Mouse (Mus musculus): ENCODE results near the gene Gm20388.

Gene Gm20388

DNA sequence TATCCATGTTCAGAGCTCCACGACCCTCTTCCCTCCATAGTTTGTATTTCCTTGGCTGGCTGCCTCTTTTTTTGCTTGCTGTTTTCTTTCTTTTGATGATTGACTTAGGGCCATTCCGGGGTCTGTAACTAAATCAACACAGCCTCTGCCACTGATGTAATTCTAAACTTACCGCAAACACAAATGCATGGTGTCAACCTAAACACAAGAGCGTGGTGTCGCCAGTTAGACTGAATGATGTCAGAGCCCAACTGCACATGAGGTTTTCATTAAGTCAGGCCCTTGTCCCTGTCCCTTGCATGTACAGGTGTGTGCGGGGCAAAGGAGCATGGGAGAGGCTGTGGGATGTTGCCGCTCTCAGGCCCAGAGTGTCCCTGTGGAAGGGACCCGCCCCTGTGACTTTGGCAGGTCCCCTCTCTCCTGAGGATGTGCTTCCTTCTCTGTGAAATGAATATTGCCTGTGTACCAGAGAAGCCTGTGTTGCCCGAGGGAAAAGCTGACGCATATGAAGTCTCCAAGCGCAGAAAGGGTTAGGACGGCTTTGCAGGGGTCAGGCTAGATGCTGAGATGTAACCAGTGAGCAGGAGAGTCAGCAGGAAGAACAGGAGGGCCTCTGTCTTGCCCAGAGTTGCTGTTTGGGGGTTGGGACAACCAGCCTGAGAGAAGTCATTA is 3789.9 kb downstream of the Gm20388 start:
- no peak for DNase-seq

DNA sequence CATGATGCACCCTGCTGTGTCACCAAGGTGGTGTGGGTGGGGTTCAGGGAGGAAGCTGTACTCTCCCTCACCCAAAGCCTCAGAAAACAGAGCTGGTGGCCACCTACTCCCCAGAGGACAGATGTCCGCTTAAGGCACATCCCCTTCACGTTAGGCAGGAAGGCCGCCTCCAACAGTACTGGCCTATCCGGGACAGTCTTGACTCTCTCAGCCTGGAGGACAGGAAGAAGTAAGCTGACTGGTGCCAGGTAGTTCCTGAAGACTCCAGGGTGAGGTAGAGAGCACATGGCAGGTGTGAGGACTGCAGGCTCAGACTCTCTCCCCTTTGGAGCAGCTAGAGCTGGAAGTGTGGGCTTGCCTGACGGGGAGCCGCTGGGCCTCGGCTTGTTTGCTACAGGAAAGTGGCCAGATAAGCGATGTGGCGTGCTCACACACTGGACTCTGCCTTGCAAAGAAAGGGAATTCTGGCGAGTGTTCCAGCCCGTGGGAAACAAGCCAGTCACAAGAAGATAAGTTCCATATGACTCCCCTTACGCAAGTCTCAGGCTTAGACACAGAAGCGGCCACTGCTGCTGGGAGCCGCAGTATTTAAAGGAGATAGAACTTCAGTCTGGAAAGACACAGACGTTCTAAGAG is 3791.4 kb downstream of the Gm20388 start:
- peak; percentile 70 for DNase-seq

GRCm38 (mm10) chr8:123705376-123705775 is 3794.7 kb downstream of the Gm20388 start:
- DNase-seq: no peak

- DNase-seq: no peak
These were observed 3796.5 kb downstream of the Gm20388 start for GRCm38 (mm10) chr8:123707137-123707536.

- DNase-seq: no peak
These were observed 3798.1 kb downstream of the Gm20388 start for GRCm38 (mm10) chr8:123708729-123709128.

DNA sequence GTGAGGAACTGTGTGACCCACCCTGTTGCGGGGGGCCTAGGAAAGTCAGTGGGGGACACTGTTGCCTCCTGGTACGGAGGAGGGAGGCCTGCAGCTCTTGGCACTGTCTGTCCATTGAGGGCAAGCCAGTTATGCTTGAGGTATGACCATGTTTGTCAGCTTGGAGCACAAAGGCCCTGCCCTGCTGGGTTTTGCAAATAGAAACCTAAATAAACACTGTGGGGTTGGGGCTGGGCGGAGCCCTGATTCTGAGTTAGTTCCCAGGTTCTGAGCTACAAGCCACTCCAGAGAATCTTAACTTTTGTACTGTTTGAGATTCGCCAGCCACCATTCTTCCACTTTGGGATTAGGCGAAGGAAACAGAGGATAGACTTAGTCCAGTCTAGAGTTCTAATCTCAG is 3799.7 kb downstream of the Gm20388 start:
- DNase-seq: no peak

DNA sequence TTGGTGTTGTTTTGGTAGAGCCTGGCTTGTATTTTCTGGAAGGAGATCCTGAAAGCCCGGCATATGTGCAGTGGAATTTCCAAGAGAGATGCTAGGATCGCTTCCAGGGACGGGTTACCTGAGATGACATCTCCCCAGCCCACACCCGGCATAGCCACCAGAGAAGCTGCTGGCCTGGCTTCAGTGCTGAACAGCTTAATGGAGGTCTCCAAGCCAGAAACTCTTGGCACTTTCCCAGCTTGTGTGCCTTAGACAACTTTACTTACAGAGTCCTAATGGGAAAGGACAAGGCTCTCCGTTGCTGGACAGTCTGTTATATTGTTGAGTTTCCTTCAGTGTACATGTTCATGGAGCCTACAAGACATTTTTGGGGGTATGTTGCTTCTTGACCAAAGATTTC is 3803.8 kb downstream of the Gm20388 start:
- DNase-seq: no peak

- DNase-seq: no peak
These were observed 3805.4 kb downstream of the Gm20388 start for GRCm38 (mm10) chr8:123715916-123716592.

DNA sequence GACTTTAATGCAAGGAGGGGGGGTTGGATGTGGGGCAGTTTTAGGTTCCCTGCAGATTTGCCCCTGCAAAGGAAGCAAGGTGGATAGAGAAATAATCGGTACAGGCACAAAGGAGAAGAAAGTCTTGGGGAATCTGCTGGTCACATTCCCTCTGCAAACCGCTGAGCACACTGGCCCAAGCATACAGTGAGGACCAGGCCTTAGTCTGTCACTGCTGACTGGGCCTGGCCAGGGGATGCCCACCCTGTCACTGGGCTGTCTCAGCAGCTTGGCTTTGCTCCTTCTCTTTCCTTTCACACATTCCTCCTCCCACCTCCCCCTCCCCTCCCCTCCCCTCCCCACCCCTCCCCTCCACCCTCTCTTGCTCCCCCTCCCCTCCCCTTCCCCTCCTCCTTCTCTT is 3806.5 kb downstream of the Gm20388 start:
- no peak for DNase-seq

- peak; percentile 67 for DNase-seq
These were observed 3807.2 kb downstream of the Gm20388 start for GRCm38 (mm10) chr8:123717516-123718490.

DNA sequence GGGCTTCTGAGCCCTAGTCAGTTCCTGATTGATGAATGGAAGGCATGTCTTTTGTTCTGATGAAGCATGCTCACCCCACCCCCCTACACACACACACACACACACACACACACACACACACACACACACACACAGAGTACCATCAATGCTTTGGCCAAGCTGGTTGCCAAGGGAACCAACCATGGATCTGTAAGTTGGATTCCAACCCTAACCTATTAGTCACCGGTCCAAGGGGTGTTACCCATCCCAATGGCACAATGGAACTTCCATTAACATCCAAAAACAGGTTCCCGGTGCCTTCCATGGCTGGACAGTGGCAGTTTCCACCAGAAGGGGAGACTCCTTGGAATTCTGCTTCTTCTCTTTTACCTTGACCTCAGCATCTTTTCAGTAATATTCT is 3808.1 kb downstream of the Gm20388 start:
- no peak for DNase-seq

DNA sequence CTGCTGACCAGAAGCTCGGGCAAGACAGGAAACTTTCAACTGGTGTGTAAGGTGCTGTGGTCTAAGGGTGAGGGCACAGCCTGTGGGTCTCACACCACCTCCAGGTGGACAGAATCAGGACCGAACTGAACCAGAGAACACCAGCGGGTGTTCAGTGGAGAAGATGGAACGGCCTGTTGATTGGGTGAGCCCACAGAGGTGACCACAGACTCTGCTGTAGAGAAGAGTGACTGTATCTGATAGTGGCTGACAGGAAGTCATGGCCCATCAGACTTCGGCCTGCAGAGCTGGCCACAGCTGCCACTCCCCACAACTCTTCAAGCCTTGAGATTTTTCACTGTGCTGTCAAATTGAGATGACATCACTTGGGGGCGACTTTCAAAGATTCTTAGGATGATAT is 3808.6 kb downstream of the Gm20388 start:
- DNase-seq: no peak

- DNase-seq: no peak
These were observed 3809.2 kb downstream of the Gm20388 start for GRCm38 (mm10) chr8:123719811-123720210.

DNA sequence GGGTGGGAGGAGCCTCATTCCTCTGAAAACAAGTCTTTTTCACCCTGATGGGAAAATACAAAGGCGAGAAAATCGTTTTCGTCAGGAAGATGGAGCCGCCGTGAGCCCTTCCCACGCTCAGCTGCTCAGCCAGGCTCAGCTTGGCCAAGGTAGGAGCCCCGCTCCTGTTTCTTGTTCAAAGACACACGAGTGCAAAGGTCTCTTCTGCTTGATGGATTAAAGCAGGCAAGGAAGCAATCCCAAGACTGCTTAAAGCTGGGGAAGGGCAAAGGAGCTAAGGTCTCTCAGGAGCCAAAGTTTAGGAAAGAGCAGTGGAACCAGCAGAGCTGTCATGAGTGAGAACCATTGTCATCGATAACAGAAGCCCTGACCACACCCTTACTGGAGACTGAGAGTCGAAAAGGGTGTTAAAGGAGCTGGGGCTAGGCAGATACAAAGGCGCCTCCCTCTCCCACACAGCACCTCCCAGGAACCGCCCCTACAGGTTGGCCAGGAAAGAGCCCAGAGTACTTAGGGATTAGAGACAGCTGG is 3809.9 kb downstream of the Gm20388 start:
- DNase-seq: no peak

DNA sequence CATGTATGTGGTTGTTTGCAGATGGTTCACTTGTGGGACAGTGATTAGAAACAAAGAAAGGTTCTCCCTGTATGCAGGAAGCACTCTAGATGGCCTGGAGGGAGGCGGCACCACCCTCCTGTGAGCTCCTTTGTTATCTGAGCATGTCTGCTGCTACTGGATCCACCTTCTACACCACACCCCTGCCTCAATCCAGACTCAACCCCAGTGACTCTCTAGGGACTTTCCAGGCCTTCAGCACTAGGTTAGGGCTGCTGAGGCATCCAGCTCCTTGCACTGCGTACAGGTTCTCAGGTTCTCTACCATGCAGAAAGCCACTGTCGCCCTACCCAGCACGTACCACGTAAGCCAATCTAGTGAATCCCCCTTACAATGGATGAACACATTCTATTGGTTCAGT is 3811.6 kb downstream of the Gm20388 start:
- DNase-seq: no peak

DNA sequence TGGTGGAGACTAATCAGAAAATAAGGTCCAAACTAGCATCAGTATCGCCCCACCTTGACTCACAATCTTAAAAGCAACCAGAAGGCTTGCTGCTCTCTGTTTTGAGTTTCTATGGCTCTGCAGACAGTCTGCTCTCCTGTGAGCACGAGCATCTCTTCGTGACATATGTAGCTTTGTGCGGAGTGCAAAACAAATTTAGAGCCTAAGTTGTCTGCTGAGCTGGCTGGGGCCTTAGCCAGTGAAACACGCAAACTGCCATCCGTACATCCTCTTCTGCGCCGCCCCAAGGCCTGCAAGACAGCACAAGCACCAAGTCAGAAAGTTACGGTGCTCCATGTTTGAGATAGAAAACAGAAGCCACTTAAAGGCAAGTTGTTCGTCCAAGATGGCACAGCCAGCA is 3814.1 kb downstream of the Gm20388 start:
- DNase-seq: no peak

DNA sequence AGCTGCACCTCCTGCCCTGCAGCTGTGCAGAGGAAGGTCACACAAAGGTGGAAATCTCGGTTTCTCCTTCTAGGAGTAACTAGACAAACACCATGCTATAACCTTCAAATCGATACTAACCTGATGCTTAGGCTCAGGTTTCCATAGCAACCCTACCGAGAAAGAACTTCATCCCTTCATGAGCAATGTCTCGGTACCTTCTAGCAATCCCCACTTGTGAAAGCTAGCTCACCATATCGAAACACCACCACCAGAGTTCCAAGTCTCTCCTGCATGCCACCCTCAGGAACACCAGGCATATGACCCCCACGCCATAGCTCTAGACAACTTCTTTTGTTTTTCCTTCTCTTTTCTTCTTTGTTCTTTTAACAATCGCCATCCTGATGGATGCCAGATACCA is 3814.6 kb downstream of the Gm20388 start:
- DNase-seq: no peak

GRCm38 (mm10) chr8:123726759-123727158 is 3816.1 kb downstream of the Gm20388 start:
- DNase-seq: no peak

DNA sequence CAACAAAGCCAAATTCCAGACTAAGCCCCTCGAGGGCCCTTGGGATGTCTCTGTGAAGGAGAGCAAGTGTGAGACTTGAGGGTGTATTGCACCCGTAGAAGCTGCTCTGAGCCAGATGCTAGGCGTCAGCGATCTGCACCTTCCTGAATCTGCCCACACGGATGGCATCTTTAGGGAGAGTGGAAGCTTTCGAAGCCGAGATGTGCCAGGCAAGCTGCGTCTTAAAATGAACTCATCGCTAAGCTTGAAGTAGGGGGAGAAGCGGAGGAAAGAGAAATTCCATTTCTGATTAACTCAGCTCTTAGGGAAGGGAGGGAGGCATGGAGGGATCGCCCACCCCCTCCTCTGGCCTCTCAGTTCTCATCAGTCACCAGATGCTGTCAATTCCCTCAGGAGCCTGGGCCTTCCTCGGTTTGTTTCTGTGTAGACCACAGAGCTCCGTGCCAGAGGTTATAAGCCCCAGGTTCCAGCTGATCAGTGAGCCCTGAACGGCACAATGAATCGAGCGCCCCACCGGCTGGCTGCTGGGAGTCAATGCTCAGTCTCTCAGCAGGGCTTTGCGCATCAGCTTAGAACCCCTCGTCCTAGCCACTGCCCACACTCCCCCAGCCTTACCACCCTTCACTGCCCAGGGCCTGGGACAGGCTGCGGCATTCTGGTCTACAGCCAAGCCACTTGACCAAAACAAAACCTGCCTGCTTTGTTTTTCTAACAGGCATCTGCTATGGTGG is 3818.6 kb downstream of the Gm20388 start:
- no peak for DNase-seq

DNA sequence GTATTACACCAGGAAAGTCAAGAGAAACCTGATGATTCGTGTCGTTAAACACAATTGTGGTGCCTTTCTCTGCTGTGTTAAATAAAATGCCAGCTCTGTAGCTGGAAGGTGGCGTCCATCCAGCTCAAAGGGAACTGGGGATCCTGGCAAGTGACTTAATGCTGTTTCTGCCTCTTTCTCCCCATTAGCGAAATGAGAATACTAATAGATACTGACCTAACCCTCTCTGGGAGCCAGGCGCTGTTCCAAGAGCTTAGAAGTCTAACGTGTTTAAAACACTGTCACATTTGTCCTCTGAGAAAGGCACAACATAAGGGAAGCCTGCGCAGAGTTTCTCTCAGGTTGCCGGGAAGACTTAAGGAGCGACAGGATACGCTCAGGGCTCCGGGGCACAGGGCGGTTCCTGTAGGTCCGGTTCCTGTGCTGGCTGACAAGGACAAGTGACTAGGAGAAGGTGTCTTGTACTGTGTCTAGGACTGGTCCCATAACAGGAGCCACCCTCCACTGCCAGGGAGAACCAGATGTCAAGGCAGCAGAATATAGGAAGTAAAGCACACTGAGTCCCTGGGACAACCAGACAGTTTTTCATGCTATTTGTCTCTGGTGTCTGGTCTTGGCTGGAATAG is 3819.3 kb downstream of the Gm20388 start:
- no peak for DNase-seq

- DNase-seq: no peak
These were observed 3821.7 kb downstream of the Gm20388 start for GRCm38 (mm10) chr8:123732332-123732731.

DNA sequence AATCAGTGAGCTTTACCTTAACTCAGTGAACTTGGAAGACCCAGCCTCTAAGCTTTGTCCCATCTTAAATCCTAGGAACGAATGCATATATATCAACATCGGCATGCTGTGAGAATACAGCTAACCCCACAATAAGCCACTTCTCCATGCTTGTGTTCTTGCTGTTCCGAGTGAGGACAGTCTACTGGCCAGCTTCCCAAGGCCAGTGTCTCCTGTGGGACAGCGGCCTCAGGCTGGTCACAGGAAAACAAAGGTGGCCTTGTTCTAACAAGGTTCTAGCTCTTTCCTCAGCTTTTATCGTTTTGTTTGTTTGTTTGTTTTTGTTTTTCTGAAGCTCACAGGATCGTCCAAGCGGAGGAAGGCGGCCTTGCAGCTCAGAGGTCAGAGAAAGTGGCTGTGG is 3823.8 kb downstream of the Gm20388 start:
- no peak for DNase-seq
